Mouse (Mus musculus): Measurements from ENCODE around the gene Igfbpl1.

- TF ChIP-seq EP300 (IDR thresholded peaks at IDR 0.05; ENCODE audit: insufficient read depth, low read depth, low read length) (no peak), POLR2A (IDR thresholded peaks at IDR 0.05; ENCODE audit: insufficient read depth, low read depth, low read length) (no peak), CTCF (IDR thresholded peaks at IDR 0.05) (no peak)
These were observed 31.4 kb downstream of the Igfbpl1 start for GRCm38 (mm10) chr4:45795191-45795811.
